Mouse (Mus musculus) CH12.LX (cell line): ENCODE results near the gene Avp. TPM values are rescaled to one million over a fixed set of nuclear protein-coding genes. Genes with fewer than 3 reads are reported as not detected.

Experiments
- DNase-seq: peaks from one replicate; pipeline ENCODE4 v3.0.0-alpha.2; 2013; ENCODE audit errors: extremely low read depth
- H3K27ac ChIP-seq: 2 replicates; pipeline ENCODE4 v1.5.1; 2012; ENCODE audit warnings: low read depth, mild to moderate bottlenecking, control low read depth, moderate library complexity; ENCODE audit not compliant: insufficient read depth
- H3K27me3 ChIP-seq: replicated peaks from 2 replicates; pipeline ENCODE3; 2012; ENCODE audit warnings: inconsistent platforms
- H3K36me3 ChIP-seq, 2 experiments: replicated peaks in 1 of 2; 2 replicates each; pipeline versions ENCODE3 to v1.6.1; 2012; ENCODE audit warnings: inconsistent platforms in 1 of 2, low read length in 1 of 2, mild to moderate bottlenecking in 1 of 2, mixed read lengths in 1 of 2, moderate library complexity in 1 of 2; ENCODE audit not compliant: control insufficient read depth in 1 of 2, insufficient read depth in 1 of 2
- H3K4me1 ChIP-seq, 2 experiments: 2 replicates each; pipeline ENCODE4 v1.6.1; 2012; ENCODE audit warnings: inconsistent platforms in 1 of 2, moderate library complexity in 1 of 2; ENCODE audit not compliant: insufficient read depth in 2 of 2, control insufficient read depth in 1 of 2
- H3K4me2 ChIP-seq: 2 replicates; pipeline ENCODE4 v1.6.1; 2012; ENCODE audit warnings: low read depth, mild to moderate bottlenecking, control low read depth; ENCODE audit not compliant: poor library complexity, insufficient read depth, severe bottlenecking
- H3K4me3 ChIP-seq, 3 experiments: fragments of 150-350 bp in 1 of 3; sonication (generic) in 1 of 3; replicated peaks in 1 of 3; 2 replicates each; pipeline versions ENCODE3 to v1.5.1; 2011 to 2012; ENCODE audit warnings: low read depth in 2 of 3, low read length in 2 of 3, mild to moderate bottlenecking in 2 of 3, moderate library complexity in 2 of 3, control low read depth in 1 of 3, improper control_type of control experiment in 1 of 3, inconsistent platforms in 1 of 3, mixed read lengths in 1 of 3; ENCODE audit not compliant: poor library complexity in 1 of 3
- H3K79me2 ChIP-seq: replicated peaks from 2 replicates; pipeline ENCODE4 v1.6.1; 2012; ENCODE audit warnings: mild to moderate bottlenecking, moderate library complexity; ENCODE audit not compliant: control insufficient read depth, poor library complexity, insufficient read depth, severe bottlenecking; ENCODE audit errors: extremely low read depth
- H3K9ac ChIP-seq: 2 replicates; pipeline ENCODE4 v1.6.1; 2012; ENCODE audit warnings: low read depth, mild to moderate bottlenecking, control low read depth, moderate library complexity; ENCODE audit not compliant: insufficient read depth
- H3K9me3 ChIP-seq: replicated peaks from 2 replicates; pipeline ENCODE3; 2012; ENCODE audit warnings: low read length, inconsistent platforms, mixed read lengths
- BHLHE40 ChIP-seq: IDR thresholded peaks from 2 replicates; pipeline ENCODE4 v1.6.1; 2011; ENCODE audit warnings: mild to moderate bottlenecking, low read depth, low read length, improper control_type of control experiment
- CTCF ChIP-seq, 2 experiments: IDR thresholded peaks in 1 of 2; conservative IDR thresholded peaks in 1 of 2; 2 replicates each; pipeline ENCODE4 v1.5.1; 2011 to 2012; ENCODE audit warnings: low read depth in 2 of 2, low read length in 2 of 2, improper control_type of control experiment in 1 of 2, inconsistent platforms in 1 of 2, mild to moderate bottlenecking in 1 of 2, moderate library complexity in 1 of 2
- E2F4 ChIP-seq: IDR thresholded peaks from 2 replicates; pipeline ENCODE4 v1.6.1; 2011; ENCODE audit warnings: low read depth, low read length, improper control_type of control experiment; ENCODE audit not compliant: insufficient replicate concordance
- ETS1 ChIP-seq: conservative IDR thresholded peaks from 2 replicates; pipeline ENCODE4 v1.6.1; 2012; ENCODE audit warnings: low read depth, mild to moderate bottlenecking, inconsistent platforms, low read length, improper control_type of control experiment, moderate library complexity
- HCFC1 ChIP-seq: IDR thresholded peaks from 2 replicates; pipeline ENCODE4 v1.6.1; 2012; ENCODE audit warnings: low read depth, mild to moderate bottlenecking, inconsistent platforms, low read length, improper control_type of control experiment
- IRF4 ChIP-seq: IDR thresholded peaks from 2 replicates; pipeline ENCODE4 v1.6.1; 2014; ENCODE audit warnings: low read depth, mild to moderate bottlenecking, inconsistent platforms, low read length, improper control_type of control experiment
- JUND ChIP-seq: conservative IDR thresholded peaks from 2 replicates; pipeline ENCODE4 v1.6.1; 2011; ENCODE audit warnings: low read depth, low read length, improper control_type of control experiment
- MAFK ChIP-seq: IDR thresholded peaks from 2 replicates; pipeline ENCODE4 v1.6.1; 2011; ENCODE audit warnings: low read length, improper control_type of control experiment; ENCODE audit not compliant: insufficient replicate concordance
- MAZ ChIP-seq: IDR thresholded peaks from 2 replicates; pipeline ENCODE4 v1.6.1; 2012; ENCODE audit warnings: low read depth, mild to moderate bottlenecking, inconsistent platforms, low read length, improper control_type of control experiment, moderate library complexity
- MXI1 ChIP-seq: IDR thresholded peaks from 2 replicates; pipeline ENCODE4 v1.6.1; 2011; ENCODE audit warnings: mild to moderate bottlenecking, low read depth, low read length, improper control_type of control experiment
- MYC ChIP-seq: IDR thresholded peaks from 2 replicates; pipeline ENCODE4 v1.6.1; 2011; ENCODE audit warnings: low read depth, mild to moderate bottlenecking, improper control_type of control experiment, low read length
- POLR2A ChIP-seq: IDR thresholded peaks from 2 replicates; pipeline ENCODE4 v1.6.1; 2011; ENCODE audit warnings: low read depth, mild to moderate bottlenecking, improper control_type of control experiment, low read length
- RAD21 ChIP-seq: IDR thresholded peaks from 2 replicates; pipeline ENCODE4 v1.6.1; 2011; ENCODE audit warnings: low read depth, mild to moderate bottlenecking, low read length, improper control_type of control experiment, moderate library complexity
- RCOR1 ChIP-seq: conservative IDR thresholded peaks from 2 replicates; pipeline ENCODE4 v1.6.1; 2012; ENCODE audit warnings: low read depth, mild to moderate bottlenecking, inconsistent platforms, low read length, improper control_type of control experiment
- SMC3 ChIP-seq: IDR thresholded peaks from 2 replicates; pipeline ENCODE4 v1.6.1; 2011; ENCODE audit warnings: low read depth, low read length, improper control_type of control experiment
- TBP ChIP-seq: conservative IDR thresholded peaks from 2 replicates; pipeline ENCODE4 v1.6.1; 2011; ENCODE audit warnings: low read depth, low read length, improper control_type of control experiment
- TCF12 ChIP-seq: IDR thresholded peaks from 2 replicates; pipeline ENCODE4 v1.6.1; 2014; ENCODE audit warnings: low read depth, mild to moderate bottlenecking, inconsistent platforms, low read length, improper control_type of control experiment
- USF2 ChIP-seq: conservative IDR thresholded peaks from 2 replicates; pipeline ENCODE4 v1.6.1; 2011; ENCODE audit warnings: low read depth, low read length, improper control_type of control experiment
- ZNF384 ChIP-seq: IDR thresholded peaks from 2 replicates; pipeline ENCODE4 v1.6.1; 2012; ENCODE audit warnings: low read depth, low read length, improper control_type of control experiment, inconsistent platforms
- dilution Hi-C: fragments of 300-500 bp; cut with MboI; formaldehyde crosslinking; loops from 2 replicates; pipeline ENCODE4 v1.14.3; 2020; ENCODE audit warnings: low sequenced_read_pairs; ENCODE audit not compliant: extremely low pct_unique_long_range_greater_than_20kb, extremely low pct_ligation_motif_present
- in situ Hi-C: fragments of 300-500 bp; cut with MboI; formaldehyde crosslinking; loops from 3 replicates; pipeline ENCODE4 v1.14.3; 2019; ENCODE audit warnings: low sequenced_read_pairs, low pct_ligation_motif_present, low pct_unique_long_range_greater_than_20kb, mixed read lengths
- polyA plus RNA-seq: library from polyadenylated mRNA; unstranded; fragments of >175 nt; gene quantifications from 2 replicates; pipeline ENCODE4 v1.2.1, GENCODE M21; 2012; ENCODE audit warnings: low read depth; ENCODE audit not compliant: insufficient read length
- total RNA-seq, 2 experiments: library from RNA; depleted of rRNA; stranded (reverse); fragments of 300-350 nt in 1 of 2; fragments of >200 nt in 1 of 2; gene quantifications; 2 replicates each; pipeline ENCODE4 v1.2.3; 2012 to 2014

The Avp gene
- total and polyA plus RNA-seq, 3 experiments = not detected

- Histone ChIP-seq H3K4me3 (no peak overlapping the region), H3K4me1 (peaks cover 4 to 5% of the 10 kb centered on the region in 2 experiments), H3K27me3 (peaks cover 25% of the 10 kb centered on the region), H3K36me3 (no peaks in the 10 kb centered on the region), H3K9me3 (no peaks in the 10 kb centered on the region), H3K9ac (no peak overlapping the region), H3K27ac (no peak overlapping the region), H3K79me2 (no peaks in the 10 kb centered on the region), H3K4me2 (no peak overlapping the region)
- in situ Hi-C loops = no loop called here
- TF ChIP-seq CTCF (conservative IDR thresholded peaks at IDR 0.05 in 1 of 2, IDR thresholded peaks at IDR 0.05 in 1 of 2; ENCODE audit: low read depth in 2 of 2, low read length in 2 of 2) = no peak
- no peak for DNase-seq
- dilution Hi-C loops = no loop called here
Observed at GRCm38 (mm10) chr2:130581201-130581600, 1.2 kb downstream of the Avp start.

- Histone ChIP-seq H3K4me1 (peaks cover 4 to 5% of the 10 kb centered on the region in 2 experiments), H3K4me3 (no peak overlapping the region), H3K79me2 (no peaks in the 10 kb centered on the region), H3K9ac (no peak overlapping the region), H3K27ac (no peak overlapping the region), H3K4me2 (peak overlapping the region; percentile 62), H3K36me3 (no peaks in the 10 kb centered on the region), H3K27me3 (peaks cover 25% of the 10 kb centered on the region), H3K9me3 (no peaks in the 10 kb centered on the region)
- in situ Hi-C loops = no loop called here
- dilution Hi-C loops = no loop called here
- no peak for DNase-seq
- TF ChIP-seq MXI1 (no peak), BHLHE40 (peak; percentile 35; the same call in 1 of the 2 replicates), MAFK (no peak)
Observed at GRCm38 (mm10) chr2:130579791-130580190, 2.6 kb downstream of the Avp start.

- peak; percentile 53 for DNase-seq
- in situ Hi-C loops (no loop called here), dilution Hi-C loops (no loop called here)
- Histone ChIP-seq H3K27me3 (peaks cover 25% of the 10 kb centered on the region), H3K9me3 (no peaks in the 10 kb centered on the region), H3K4me1 (peaks cover 8 to 9% of the 10 kb centered on the region in 2 experiments), H3K4me2 (no peak overlapping the region), H3K27ac (no peak overlapping the region), H3K4me3 (no peak overlapping the region), H3K9ac (no peak overlapping the region), H3K36me3 (no peaks in the 10 kb centered on the region), H3K79me2 (no peaks in the 10 kb centered on the region)
- TF ChIP-seq ETS1 = no peak
- TF ChIP-seq ZNF384 = no peak
- peak; percentile 44 for TF ChIP-seq RAD21
- TF ChIP-seq HCFC1 = no peak
- TF ChIP-seq MXI1 = no peak
- TF ChIP-seq USF2 = no peak
- TF ChIP-seq SMC3 = peak; percentile 53
- no peak for TF ChIP-seq MYC
- TF ChIP-seq TCF12 = no peak
- TF ChIP-seq MAZ = no peak
- TF ChIP-seq RCOR1 = no peak
- no peak for TF ChIP-seq E2F4
- TF ChIP-seq MAFK = no peak
- TF ChIP-seq POLR2A = no peak
- TF ChIP-seq CTCF (conservative IDR thresholded peaks at IDR 0.05 in 1 of 2, IDR thresholded peaks at IDR 0.05 in 1 of 2; ENCODE audit: low read depth in 2 of 2, low read length in 2 of 2) = peak in 1 of 2 experiments; percentile 64; a peak in 2 of 4 replicates
- TF ChIP-seq TBP = no peak
- no peak for TF ChIP-seq JUND
- no peak for TF ChIP-seq IRF4
Observed at GRCm38 (mm10) chr2:130578148-130578547, 4.2 kb downstream of the Avp start.
